Mouse (Mus musculus): ENCODE measurements around the gene Sema6d. TPM values are rescaled to one million over a fixed set of nuclear protein-coding genes. Genes with fewer than 3 reads are reported as not detected.

The Sema6d gene
- polyA plus RNA-seq, 1 experiment, result 4.5 TPM

DNA sequence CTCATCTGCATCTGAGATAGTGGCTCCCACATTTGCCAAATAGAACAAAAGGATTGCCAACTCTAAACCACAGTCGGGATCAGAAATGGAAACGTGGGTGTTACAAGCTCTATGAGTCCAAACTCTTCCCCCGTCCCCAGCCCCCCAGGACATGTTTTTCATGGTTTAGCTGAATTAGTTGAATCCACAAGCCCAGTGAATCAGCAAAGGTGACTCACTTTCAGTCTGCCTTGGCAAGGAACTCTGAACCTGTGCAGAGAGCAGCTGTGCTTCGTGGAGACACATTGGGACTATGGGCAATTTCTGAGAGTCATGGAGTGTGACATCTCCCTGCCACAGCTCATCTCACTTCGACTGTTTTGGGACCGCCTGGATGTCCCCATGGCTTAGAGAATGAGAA, 419.7 kb downstream of the Sema6d start:
- TF ChIP-seq POLR2A (IDR thresholded peaks at IDR 0.05; ENCODE audit: low read depth, low read length) (no peak), CTCF (IDR thresholded peaks at IDR 0.05; ENCODE audit: borderline replicate concordance, insufficient read depth, low read length) (no peak)
- Histone ChIP-seq H3K4me1 (ENCODE audit: control insufficient read depth, insufficient read depth, low read length) (peaks cover 3% of the 10 kb centered on the region; the same call in 1 of the 2 replicates), H3K4me3 (ENCODE audit: insufficient read depth, low read length) (no peak overlapping the region), H3K27ac (ENCODE audit: insufficient read depth, low read length) (no peak overlapping the region)

DNA sequence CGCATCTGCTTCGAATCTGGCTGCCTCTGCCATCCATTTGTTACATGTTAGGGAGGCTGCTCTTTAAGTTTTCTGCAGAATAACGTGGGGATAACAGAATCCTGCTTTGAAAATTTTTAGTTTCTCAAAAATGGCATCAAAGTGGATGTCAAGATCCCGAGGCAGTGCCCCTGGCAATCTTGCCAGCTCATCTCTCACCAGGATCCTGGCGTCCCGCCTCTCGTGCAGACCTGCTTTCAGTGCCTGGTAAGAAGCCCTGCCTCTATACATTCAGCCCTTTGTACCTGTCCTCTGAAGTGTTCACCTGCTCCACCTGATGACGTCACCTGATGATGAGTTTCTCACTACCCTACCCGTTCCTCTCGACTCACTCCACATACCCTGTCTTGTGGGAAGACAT, 422.1 kb downstream of the Sema6d start:
- H3K27ac ChIP-seq (ENCODE audit: insufficient read depth, low read length), result no peak overlapping the region
- no peak overlapping the region for H3K4me3 ChIP-seq (ENCODE audit: insufficient read depth, low read length)
- H3K4me1 ChIP-seq (ENCODE audit: control insufficient read depth, insufficient read depth, low read length), result peaks cover 3% of the 10 kb centered on the region; the same call in 1 of the 2 replicates
- TF ChIP-seq POLR2A (IDR thresholded peaks at IDR 0.05; ENCODE audit: low read depth, low read length), result no peak
- TF ChIP-seq CTCF (IDR thresholded peaks at IDR 0.05; ENCODE audit: borderline replicate concordance, insufficient read depth, low read length), result no peak

DNA sequence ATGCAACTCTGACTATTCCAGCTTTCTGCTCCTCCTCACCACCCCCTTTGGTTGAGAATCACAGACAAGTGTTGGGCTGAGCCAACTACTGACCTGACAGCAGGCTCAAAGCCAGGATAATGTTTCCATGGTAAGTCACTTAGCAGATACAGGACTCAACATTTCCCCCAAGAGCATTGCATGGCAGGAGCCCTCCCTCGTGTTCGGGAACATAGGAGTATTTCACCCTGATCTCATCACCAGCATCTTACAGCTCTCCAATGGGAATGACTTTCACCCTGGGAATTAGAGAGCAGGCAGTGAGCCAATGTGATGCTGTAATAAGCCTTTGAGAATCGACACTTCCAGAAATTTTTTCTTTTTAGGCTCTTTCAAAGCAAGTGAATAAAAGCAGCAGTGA, 432.7 kb downstream of the Sema6d start:
- Histone ChIP-seq H3K27ac (ENCODE audit: insufficient read depth, low read length) (no peak overlapping the region), H3K4me3 (ENCODE audit: insufficient read depth, low read length) (no peak overlapping the region), H3K4me1 (ENCODE audit: control insufficient read depth, insufficient read depth, low read length) (no peaks in the 10 kb centered on the region)
- TF ChIP-seq POLR2A (IDR thresholded peaks at IDR 0.05; ENCODE audit: low read depth, low read length), result no peak
- TF ChIP-seq CTCF (IDR thresholded peaks at IDR 0.05; ENCODE audit: borderline replicate concordance, insufficient read depth, low read length), result no peak

DNA sequence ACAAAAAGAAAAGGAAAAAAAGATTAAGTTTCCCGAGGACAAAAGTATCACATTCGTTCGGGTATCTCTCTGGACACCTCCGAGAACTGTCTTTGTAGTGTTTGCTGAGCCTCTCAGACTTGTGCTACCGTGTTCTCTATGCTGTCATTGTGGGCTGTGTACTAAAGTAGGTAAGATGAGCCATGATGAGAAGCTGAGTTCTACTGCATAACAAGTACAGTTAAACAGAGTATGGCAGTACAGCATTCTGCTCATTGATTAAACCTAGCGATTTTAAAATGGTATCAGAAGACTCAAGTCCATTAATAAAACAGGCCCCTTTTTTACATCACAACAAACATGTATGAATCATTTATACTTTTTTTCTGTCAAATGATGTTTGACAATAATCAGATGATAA, 433.9 kb downstream of the Sema6d start:
- no peak overlapping the region for H3K27ac ChIP-seq (ENCODE audit: insufficient read depth, low read length)
- no peaks in the 10 kb centered on the region for H3K4me1 ChIP-seq (ENCODE audit: control insufficient read depth, insufficient read depth, low read length)
- no peak overlapping the region for H3K4me3 ChIP-seq (ENCODE audit: insufficient read depth, low read length)
- TF ChIP-seq POLR2A (IDR thresholded peaks at IDR 0.05; ENCODE audit: low read depth, low read length) (no peak), CTCF (IDR thresholded peaks at IDR 0.05; ENCODE audit: borderline replicate concordance, insufficient read depth, low read length) (no peak)

DNA sequence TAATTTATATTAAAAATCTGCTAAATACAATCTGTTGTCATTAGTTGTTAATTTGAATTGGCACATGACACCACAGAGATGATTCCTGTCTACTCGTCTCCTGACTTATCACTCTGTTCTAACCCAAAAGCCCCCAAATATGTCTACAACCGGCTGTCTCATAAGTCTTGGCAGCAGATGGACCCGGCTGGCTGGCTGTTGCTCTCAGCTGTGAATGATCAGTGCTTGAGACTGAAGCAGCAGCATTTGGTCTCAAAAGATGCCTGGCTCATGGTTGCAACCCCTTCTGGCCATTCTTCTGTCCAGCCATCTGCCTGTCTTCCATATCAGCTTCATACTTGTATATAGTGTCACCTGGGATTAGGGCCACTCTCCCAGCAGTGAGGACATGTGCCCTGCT, 434.4 kb downstream of the Sema6d start:
- H3K27ac ChIP-seq (ENCODE audit: insufficient read depth, low read length), result no peak overlapping the region
- no peak overlapping the region for H3K4me3 ChIP-seq (ENCODE audit: insufficient read depth, low read length)
- H3K4me1 ChIP-seq (ENCODE audit: control insufficient read depth, insufficient read depth, low read length), result no peaks in the 10 kb centered on the region
- TF ChIP-seq POLR2A (IDR thresholded peaks at IDR 0.05; ENCODE audit: low read depth, low read length) (no peak), CTCF (IDR thresholded peaks at IDR 0.05; ENCODE audit: borderline replicate concordance, insufficient read depth, low read length) (no peak)

DNA sequence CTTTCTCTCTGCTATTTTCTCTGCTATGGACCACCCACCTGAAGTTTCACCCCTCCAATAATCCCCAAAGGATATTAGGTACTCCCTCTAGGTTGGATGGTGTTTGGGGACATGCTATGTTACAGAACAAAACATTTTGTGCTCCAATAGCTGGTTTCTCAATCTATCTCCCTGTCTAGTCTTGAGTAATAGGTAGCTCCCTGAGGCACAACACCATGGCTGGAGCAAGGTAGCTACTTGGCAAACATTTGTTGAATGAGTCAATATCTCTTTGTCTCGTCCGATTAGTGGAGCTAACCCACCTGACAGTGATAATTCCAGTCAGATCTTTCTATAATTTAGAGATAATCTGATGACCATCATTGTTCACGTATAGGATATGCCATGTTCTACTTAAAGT, 437.9 kb downstream of the Sema6d start:
- Histone ChIP-seq H3K4me3 (ENCODE audit: insufficient read depth, low read length) (no peak overlapping the region), H3K27ac (ENCODE audit: insufficient read depth, low read length) (no peak overlapping the region)
- TF ChIP-seq CTCF (IDR thresholded peaks at IDR 0.05; ENCODE audit: borderline replicate concordance, insufficient read depth, low read length) (no peak), POLR2A (IDR thresholded peaks at IDR 0.05; ENCODE audit: low read depth, low read length) (no peak)

DNA sequence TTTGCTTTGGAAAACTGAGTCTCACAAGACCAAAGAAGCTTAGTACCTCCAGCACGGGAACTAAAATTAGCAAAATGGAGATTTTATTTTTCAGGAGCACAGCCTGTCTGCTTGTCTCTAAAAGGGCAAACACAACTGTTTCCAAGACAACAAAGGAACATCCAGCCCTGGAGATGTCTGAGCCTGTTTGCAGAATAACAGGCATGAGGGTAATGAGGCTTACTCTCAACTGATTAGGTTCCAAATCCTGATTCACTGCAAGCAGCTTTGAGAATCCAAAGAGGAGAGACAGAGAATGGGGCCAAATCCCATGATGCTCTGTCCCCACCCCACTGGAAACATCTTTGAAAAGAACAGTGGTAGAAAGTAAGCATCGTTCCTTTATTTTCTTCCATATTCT, 440.7 kb downstream of the Sema6d start:
- Histone ChIP-seq H3K4me1 (ENCODE audit: control insufficient read depth, insufficient read depth, low read length) (no peaks in the 10 kb centered on the region), H3K4me3 (ENCODE audit: insufficient read depth, low read length) (no peak overlapping the region), H3K27ac (ENCODE audit: insufficient read depth, low read length) (no peak overlapping the region)
- TF ChIP-seq CTCF (IDR thresholded peaks at IDR 0.05; ENCODE audit: borderline replicate concordance, insufficient read depth, low read length), result no peak
- TF ChIP-seq POLR2A (IDR thresholded peaks at IDR 0.05; ENCODE audit: low read depth, low read length), result no peak

More for the DNA sequence above, 437.9 kb downstream of the Sema6d start:
- no peaks in the 10 kb centered on the region for H3K4me1 ChIP-seq (ENCODE audit: control insufficient read depth, insufficient read depth, low read length)

DNA sequence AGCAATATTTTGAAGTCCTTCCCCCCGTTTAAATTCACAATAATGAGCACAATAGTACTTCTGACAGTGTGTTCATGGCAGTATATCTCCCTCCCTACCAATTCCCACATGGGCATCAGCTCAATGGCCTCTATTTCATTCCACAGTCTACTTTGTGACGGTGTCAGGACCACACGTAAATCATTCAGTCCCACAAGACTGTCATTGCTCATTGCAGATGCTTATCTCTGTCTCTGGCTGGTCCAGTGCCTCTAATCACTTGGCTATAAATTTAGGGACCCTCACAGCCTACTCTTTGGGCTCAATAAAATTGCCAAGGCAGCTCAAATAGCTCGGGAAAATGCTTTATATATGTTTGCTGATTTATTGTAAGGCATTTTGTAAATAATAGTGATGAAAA, 441.3 kb downstream of the Sema6d start:
- Histone ChIP-seq H3K4me3 (ENCODE audit: insufficient read depth, low read length) (no peak overlapping the region), H3K27ac (ENCODE audit: insufficient read depth, low read length) (no peak overlapping the region), H3K4me1 (ENCODE audit: control insufficient read depth, insufficient read depth, low read length) (no peaks in the 10 kb centered on the region)
- no peak for TF ChIP-seq CTCF (IDR thresholded peaks at IDR 0.05; ENCODE audit: borderline replicate concordance, insufficient read depth, low read length)
- no peak for TF ChIP-seq POLR2A (IDR thresholded peaks at IDR 0.05; ENCODE audit: low read depth, low read length)

DNA sequence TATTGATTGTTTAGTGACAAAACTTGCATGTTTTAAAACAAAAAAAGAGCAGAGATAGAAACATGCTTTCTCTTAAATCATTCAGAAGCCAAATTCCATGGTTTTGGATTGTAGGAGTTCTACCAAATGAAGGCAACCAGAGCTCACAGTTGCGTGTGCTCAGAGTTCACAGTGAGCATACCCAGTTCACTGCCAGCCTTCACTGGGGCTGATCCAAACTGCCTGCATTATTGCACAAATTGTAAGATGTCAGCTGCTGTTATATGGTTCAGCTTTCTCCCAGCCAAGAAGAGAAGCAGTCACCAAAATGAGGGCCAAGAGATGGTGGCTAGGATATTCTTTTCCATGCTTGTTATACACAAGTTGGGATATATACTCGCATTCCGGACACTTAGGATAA, 443.1 kb downstream of the Sema6d start:
- no peak overlapping the region for H3K4me3 ChIP-seq (ENCODE audit: insufficient read depth, low read length)
- no peaks in the 10 kb centered on the region for H3K4me1 ChIP-seq (ENCODE audit: control insufficient read depth, insufficient read depth, low read length)
- TF ChIP-seq POLR2A (IDR thresholded peaks at IDR 0.05; ENCODE audit: low read depth, low read length) (no peak), CTCF (IDR thresholded peaks at IDR 0.05; ENCODE audit: borderline replicate concordance, insufficient read depth, low read length) (no peak)
- no peak overlapping the region for H3K27ac ChIP-seq (ENCODE audit: insufficient read depth, low read length)

DNA sequence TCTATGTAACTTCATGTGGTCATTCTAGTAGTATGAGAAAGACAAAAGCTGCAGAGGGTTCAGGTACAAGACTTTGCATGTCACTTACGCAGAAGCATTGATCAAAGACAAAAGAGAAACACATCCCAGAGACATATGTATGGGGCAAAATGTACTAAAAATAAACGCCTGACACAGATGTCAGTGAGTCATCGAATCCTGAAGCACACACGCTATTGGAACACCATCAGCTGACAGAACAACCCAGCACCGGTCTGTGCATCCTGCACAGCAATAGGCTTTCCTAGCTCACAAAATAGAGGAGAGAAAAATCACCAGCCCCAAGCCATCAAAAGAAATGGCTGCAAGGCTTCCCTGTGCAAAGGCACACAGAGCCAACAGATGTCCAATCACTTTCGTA, 443.8 kb downstream of the Sema6d start:
- H3K4me3 ChIP-seq (ENCODE audit: insufficient read depth, low read length), result no peak overlapping the region
- no peaks in the 10 kb centered on the region for H3K4me1 ChIP-seq (ENCODE audit: control insufficient read depth, insufficient read depth, low read length)
- no peak overlapping the region for H3K27ac ChIP-seq (ENCODE audit: insufficient read depth, low read length)
- TF ChIP-seq CTCF (IDR thresholded peaks at IDR 0.05; ENCODE audit: borderline replicate concordance, insufficient read depth, low read length), result no peak
- TF ChIP-seq POLR2A (IDR thresholded peaks at IDR 0.05; ENCODE audit: low read depth, low read length), result no peak

DNA sequence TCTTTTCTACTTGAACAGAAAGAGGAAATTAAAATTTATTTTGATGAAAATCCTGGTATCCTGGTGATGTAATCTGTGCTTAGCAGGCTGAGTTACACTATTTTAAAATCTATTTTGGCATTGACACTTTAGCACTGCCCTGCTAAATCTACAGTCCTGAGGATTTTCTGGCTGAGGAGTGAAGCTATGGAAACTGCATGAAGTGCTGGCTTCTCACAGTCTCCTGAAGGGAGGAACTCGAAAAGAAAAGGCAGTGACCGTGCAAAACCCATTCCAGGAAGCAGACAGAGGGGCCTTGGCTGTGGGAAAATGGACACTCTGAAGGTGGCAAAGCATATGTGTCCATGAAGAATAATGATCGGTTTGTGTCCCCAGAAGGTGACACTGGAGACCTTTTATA, 460.5 kb downstream of the Sema6d start:
- no peaks in the 10 kb centered on the region for H3K4me1 ChIP-seq (ENCODE audit: control insufficient read depth, insufficient read depth, low read length)
- TF ChIP-seq POLR2A (IDR thresholded peaks at IDR 0.05; ENCODE audit: low read depth, low read length) (no peak), CTCF (IDR thresholded peaks at IDR 0.05; ENCODE audit: borderline replicate concordance, insufficient read depth, low read length) (no peak)

More for the DNA sequence above, 460.5 kb downstream of the Sema6d start:
- H3K27ac ChIP-seq (ENCODE audit: insufficient read depth, low read length), result no peak overlapping the region
- no peak overlapping the region for H3K4me3 ChIP-seq (ENCODE audit: insufficient read depth, low read length)
